Mouse (Mus musculus) E14TG2a.4 (cell line): ENCODE results near the gene Calcoco1.
A peak's percentile ranks its signal among the peaks of the same experiment; 100 is the strongest.

Experiments used
- CTCF ChIP-seq: conservative IDR thresholded peaks from 2 replicates; pipeline ENCODE4 v1.5.1; 2014; ENCODE audit warnings: low read length
- POU5F1 ChIP-seq: IDR thresholded peaks from 2 replicates; pipeline ENCODE4 v1.6.1; 2014; ENCODE audit warnings: low read length, borderline replicate concordance

DNA sequence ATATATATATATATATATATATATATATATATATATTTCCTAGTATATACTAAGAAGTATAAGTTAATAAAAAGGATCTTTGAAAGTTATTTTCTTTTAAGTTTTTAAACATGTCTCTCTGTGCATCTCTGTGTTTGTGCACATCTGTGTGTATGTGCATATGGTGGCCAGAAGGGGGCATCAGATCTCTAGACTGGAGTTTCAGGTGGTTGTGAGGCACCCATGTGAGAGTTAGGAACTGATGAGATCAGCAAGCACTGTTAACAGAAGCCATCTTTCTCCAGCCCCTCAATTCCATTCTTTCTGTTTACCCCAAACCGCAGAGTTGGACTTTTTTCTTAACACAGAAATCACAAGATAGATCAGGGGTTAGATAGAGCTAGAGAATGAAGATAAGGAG, 35.7 kb upstream of the Calcoco1 start:
- TF ChIP-seq CTCF = peak; percentile 28
- TF ChIP-seq POU5F1 = no peak
